ENCODE assay signal across 16 mouse cellular contexts in genomic region chr2:45182876-45183275, GRCm38 (mm10).
A peak's percentile ranks its signal among the peaks of the same experiment; 100 is the strongest.
DNase-seq lines count a peak whose midpoint lies in the region; ATAC-seq and TF ChIP-seq lines count a peak whose summit lies in the region.
"Had no signal": no experiment of that assay in that cellular context is flagged by ENCODE, and none has a peak within 500 bp of the region (broad histone marks: within the 10 kb centered on the region; RNA-seq: fewer than 3 reads in every experiment).

No protein-coding gene starts in this region.

- TF ChIP-seq CTCF in forebrain, postnatal 0 days (IDR thresholded peaks at IDR 0.05; ENCODE audit: low read depth) = no peak
- no peak for TF ChIP-seq CTCF in brain, embryonic 14.5 days (IDR thresholded peaks at IDR 0.05; ENCODE audit: borderline replicate concordance, extremely low read depth, insufficient read depth, insufficient read length)

- no peaks in the 10 kb centered on the region for H3K9me3 ChIP-seq in forebrain, postnatal 0 days (ENCODE audit: low read length)
- H3K9me3 ChIP-seq in forebrain, embryonic 12.5 days = no peaks in the 10 kb centered on the region
- H3K9me3 ChIP-seq: hindbrain, embryonic 10.5 days; lung, embryonic 15.5 days; midbrain, embryonic 15.5 days had no signal

- no peak for TF ChIP-seq POLR2A in brain, embryonic 14.5 days (IDR thresholded peaks at IDR 0.05; ENCODE audit: borderline replicate concordance, extremely low read depth, insufficient read depth, insufficient read length, poor library complexity, severe bottlenecking)

- H3K4me1 ChIP-seq in forebrain, postnatal 0 days (ENCODE audit: insufficient read depth) = no peaks in the 10 kb centered on the region
- peaks cover 26% of the 10 kb centered on the region for H3K4me1 ChIP-seq in forebrain, embryonic 12.5 days

- peak; percentile 27 for DNase-seq in adrenal gland, postnatal 10 days
- DNase-seq in adrenal gland, postnatal 4 days (ENCODE audit: low spot score in 2 of 2) = no peak
- peak; percentile 21 for DNase-seq in forebrain, postnatal 0 days
- DNase-seq in 3T3-L1 (ENCODE audit: low read depth, low spot score) = peak; percentile 39
- peak; percentile 61 for DNase-seq in brain, embryonic 14.5 days (ENCODE audit: low read depth)
- DNase-seq in spleen, postnatal 14 days (ENCODE audit: low spot score in 2 of 2) = no peak
- DNase-seq: heart, adult 18-20 months; kidney, adult 9 months; kidney, postnatal 4 days; retina, postnatal 1 day; thymus, postnatal 36 days had no signal

- 45% methylated on average over 1 of the region's 1 CpGs for WGBS in forebrain, postnatal 0 days
- WGBS in forebrain, embryonic 12.5 days = 37% methylated on average over 1 of the region's 1 CpGs

- H3K9ac ChIP-seq in forebrain, postnatal 0 days = no peak overlapping the region
- no peak overlapping the region for H3K9ac ChIP-seq in forebrain, embryonic 12.5 days
- H3K9ac ChIP-seq: lung, embryonic 15.5 days; midbrain, embryonic 15.5 days had no signal

- H3K27me3 ChIP-seq in forebrain, postnatal 0 days (ENCODE audit: insufficient read depth, low read length) = no peaks in the 10 kb centered on the region
- H3K27me3 ChIP-seq in forebrain, embryonic 12.5 days = peaks cover 8% of the 10 kb centered on the region; the same call in 1 of the 2 replicates
- H3K27me3 ChIP-seq: lung, embryonic 15.5 days; midbrain, embryonic 15.5 days had no signal

- peak; percentile 16; the same call in 1 of the 2 replicates for ATAC-seq in forebrain, postnatal 0 days
- no peak for ATAC-seq in forebrain, embryonic 12.5 days (ENCODE audit: low FRiP score)
- ATAC-seq: inflammation-experienced regulatory T-cells, adult 6 months; midbrain, embryonic 15.5 days had no signal

- no peak overlapping the region for H3K4me2 ChIP-seq in forebrain, postnatal 0 days (ENCODE audit: low read depth)
- no peak overlapping the region for H3K4me2 ChIP-seq in forebrain, embryonic 12.5 days
- H3K4me2 ChIP-seq: lung, embryonic 15.5 days; midbrain, embryonic 15.5 days had no signal

- no peaks in the 10 kb centered on the region for H3K36me3 ChIP-seq in forebrain, postnatal 0 days (ENCODE audit: insufficient read depth)
- no peaks in the 10 kb centered on the region for H3K36me3 ChIP-seq in forebrain, embryonic 12.5 days (replicated peaks)
- H3K36me3 ChIP-seq: hindbrain, embryonic 10.5 days; lung, embryonic 15.5 days; midbrain, embryonic 15.5 days had no signal

- no peak overlapping the region for H3K4me3 ChIP-seq in forebrain, postnatal 0 days (ENCODE audit: low read depth, low read length)
- no peak overlapping the region for H3K4me3 ChIP-seq in forebrain, embryonic 12.5 days (replicated peaks)
- H3K4me3 ChIP-seq: hindbrain, embryonic 10.5 days; lung, embryonic 15.5 days; midbrain, embryonic 15.5 days had no signal

- H3K27ac ChIP-seq in forebrain, postnatal 0 days (ENCODE audit: low read depth, low read length) = no peak overlapping the region
- H3K27ac ChIP-seq in forebrain, embryonic 12.5 days = no peak overlapping the region
- H3K27ac ChIP-seq: hindbrain, embryonic 10.5 days; lung, embryonic 15.5 days; midbrain, embryonic 15.5 days had no signal

Comparison
In these comparisons a context has a peak if more than half of its experiments do, and no peak if none do; other contexts are left out.
1. DNase-seq: peak in adrenal gland, postnatal 10 days (single experiment), forebrain, postnatal 0 days (single experiment), 3T3-L1 (single experiment) and brain, embryonic 14.5 days (single experiment); none in adrenal gland, postnatal 4 days (0 of 2) and spleen, postnatal 14 days (0 of 2).